Mouse (Mus musculus): ENCODE results near the gene Prkd1. TPM values are rescaled to one million over a fixed set of nuclear protein-coding genes. Genes with fewer than 3 reads are reported as not detected.

The Prkd1 gene
- total and polyA plus RNA-seq, 2 experiments from 2014 or later: 2.0 to 5.3 TPM

DNA sequence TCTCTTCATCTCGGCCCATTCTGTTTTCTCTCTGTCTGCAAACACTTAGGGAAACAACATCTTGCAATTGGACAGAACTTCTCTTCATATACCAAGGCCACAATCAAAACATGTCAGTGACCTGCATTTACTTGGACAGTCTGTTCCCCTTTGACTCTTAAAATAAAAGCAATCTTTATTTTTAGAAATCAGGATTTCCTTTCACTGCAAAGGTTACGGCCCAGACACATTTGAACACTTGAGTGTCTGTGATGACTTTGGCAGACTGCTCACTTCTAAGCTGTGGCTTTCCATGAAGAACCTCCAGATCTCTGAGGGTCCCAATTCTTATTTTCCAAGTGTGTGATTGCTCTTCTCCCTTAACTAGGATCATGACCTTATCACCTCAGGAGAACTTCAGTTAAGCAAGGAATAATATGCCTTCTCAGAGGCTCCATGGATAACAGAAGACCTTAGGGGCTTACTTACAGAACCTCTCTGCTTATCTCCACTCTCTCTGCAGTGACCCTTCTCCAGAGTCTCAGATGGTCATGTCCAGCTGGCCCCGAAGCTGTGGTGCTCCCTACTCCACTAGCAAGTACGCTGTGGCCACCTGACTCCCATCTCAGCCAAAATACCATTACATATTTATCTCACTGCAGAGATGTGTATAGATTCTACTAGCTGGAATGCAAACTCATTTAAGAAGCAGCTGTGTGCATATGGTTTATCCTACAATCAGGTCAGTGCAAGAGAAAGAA, 137.2 kb downstream of the Prkd1 start:
- Histone ChIP-seq H3K4me1 (ENCODE audit: insufficient read depth, low read length) (no peaks in the 10 kb centered on the region), H3K36me3 (ENCODE audit: insufficient read depth, low read length) (no peaks in the 10 kb centered on the region), H3K4me2 (ENCODE audit: low read depth, low read length) (no peak overlapping the region), H3K27me3 (ENCODE audit: insufficient read depth, low read length) (no peaks in the 10 kb centered on the region), H3K9ac (replicated peaks; ENCODE audit: low read length) (no peak overlapping the region), H3K9me3 (ENCODE audit: low read length) (no peaks in the 10 kb centered on the region), H3K4me3 (ENCODE audit: low read length) (no peak overlapping the region), H3K27ac (no peak overlapping the region)
- WGBS: 88% methylated on average over 4 of the region's 4 CpGs
- TF ChIP-seq CTCF (IDR thresholded peaks at IDR 0.05; ENCODE audit: low read depth): no peak
- DNase-seq (ENCODE audit: low spot score): no peak
- no peak for ATAC-seq

DNA sequence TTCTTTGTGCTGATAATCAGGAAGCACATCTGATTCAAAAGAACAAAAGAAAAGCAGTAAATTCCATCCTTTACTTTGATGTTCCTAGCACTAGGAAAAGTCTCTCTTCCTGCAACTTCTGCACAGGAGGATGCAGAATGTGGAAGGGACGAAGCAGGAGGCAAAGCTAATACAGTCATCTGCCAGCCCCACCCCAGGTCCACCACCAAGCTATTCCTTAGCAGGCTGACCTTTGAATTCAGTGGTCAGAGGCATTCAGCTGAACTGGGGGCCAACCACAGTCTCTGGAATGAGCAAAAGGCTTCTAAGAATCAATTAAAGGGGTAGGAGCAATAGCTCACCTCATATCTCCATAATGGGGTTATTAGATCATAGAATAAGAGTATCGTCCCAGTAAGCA, 140.1 kb downstream of the Prkd1 start:
- Histone ChIP-seq H3K9me3 (ENCODE audit: low read length) (no peaks in the 10 kb centered on the region), H3K36me3 (ENCODE audit: insufficient read depth, low read length) (no peaks in the 10 kb centered on the region), H3K27me3 (ENCODE audit: insufficient read depth, low read length) (no peaks in the 10 kb centered on the region), H3K4me2 (ENCODE audit: low read depth, low read length) (no peak overlapping the region), H3K4me1 (ENCODE audit: insufficient read depth, low read length) (no peaks in the 10 kb centered on the region), H3K27ac (no peak overlapping the region), H3K9ac (replicated peaks; ENCODE audit: low read length) (no peak overlapping the region), H3K4me3 (ENCODE audit: low read length) (no peak overlapping the region)
- WGBS: 88% methylated on average over 2 of the region's 2 CpGs
- ATAC-seq (no peak), DNase-seq (ENCODE audit: low spot score) (no peak)
- no peak for TF ChIP-seq CTCF (IDR thresholded peaks at IDR 0.05; ENCODE audit: low read depth)

GRCm38 (mm10) chr12:50499796-50500504, 148.9 kb downstream of the Prkd1 start:
- Histone ChIP-seq H3K36me3 (ENCODE audit: insufficient read depth, low read length) (no peaks in the 10 kb centered on the region), H3K9ac (replicated peaks; ENCODE audit: low read length) (no peak overlapping the region), H3K9me3 (ENCODE audit: low read length) (no peaks in the 10 kb centered on the region), H3K4me3 (ENCODE audit: low read length) (no peak overlapping the region), H3K4me2 (ENCODE audit: low read depth, low read length) (no peak overlapping the region), H3K4me1 (ENCODE audit: insufficient read depth, low read length) (no peaks in the 10 kb centered on the region), H3K27me3 (ENCODE audit: insufficient read depth, low read length) (no peaks in the 10 kb centered on the region), H3K27ac (no peak overlapping the region)
- DNase-seq (ENCODE audit: low spot score) (no peak), ATAC-seq (no peak)
- TF ChIP-seq CTCF (IDR thresholded peaks at IDR 0.05; ENCODE audit: low read depth): no peak
- WGBS: 63% methylated on average over 3 of the region's 3 CpGs

DNA sequence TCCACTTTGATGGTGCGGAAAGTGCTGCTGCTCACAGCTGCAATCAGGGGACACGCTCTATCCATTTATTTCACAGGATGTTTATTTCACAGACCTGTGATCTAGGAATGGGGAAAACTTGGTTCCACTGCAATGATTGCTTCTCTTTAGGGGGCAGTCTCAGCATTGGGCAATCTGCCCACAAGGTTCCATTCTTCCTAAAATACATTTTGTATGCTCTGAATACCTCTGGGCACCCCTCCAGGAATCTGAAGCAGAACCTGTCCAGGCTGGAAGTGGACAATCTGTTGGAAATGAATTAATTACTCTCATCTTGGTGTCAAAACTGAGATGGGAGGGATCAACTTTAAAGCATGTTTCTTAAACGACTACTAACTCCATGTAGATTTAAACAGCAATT, 152.9 kb downstream of the Prkd1 start:
- DNase-seq (ENCODE audit: low spot score) (peak; percentile 56), ATAC-seq (no peak)
- Histone ChIP-seq H3K9me3 (ENCODE audit: low read length) (no peaks in the 10 kb centered on the region), H3K27ac (no peak overlapping the region), H3K36me3 (ENCODE audit: insufficient read depth, low read length) (no peaks in the 10 kb centered on the region), H3K9ac (replicated peaks; ENCODE audit: low read length) (no peak overlapping the region), H3K4me2 (ENCODE audit: low read depth, low read length) (no peak overlapping the region), H3K4me3 (ENCODE audit: low read length) (no peak overlapping the region), H3K27me3 (ENCODE audit: insufficient read depth, low read length) (no peaks in the 10 kb centered on the region), H3K4me1 (ENCODE audit: insufficient read depth, low read length) (no peaks in the 10 kb centered on the region)
- 60% methylated on average over 3 of the region's 3 CpGs for WGBS
- no peak for TF ChIP-seq CTCF (IDR thresholded peaks at IDR 0.05; ENCODE audit: low read depth)

GRCm38 (mm10) chr12:50479784-50480183, 169.1 kb downstream of the Prkd1 start:
- H3K36me3 ChIP-seq (ENCODE audit: insufficient read depth, low read length): no peaks in the 10 kb centered on the region
- no peaks in the 10 kb centered on the region for H3K9me3 ChIP-seq (ENCODE audit: low read length)
- ATAC-seq: no peak
- no peak overlapping the region for H3K4me3 ChIP-seq (ENCODE audit: low read length)
- H3K4me2 ChIP-seq (ENCODE audit: low read depth, low read length): no peak overlapping the region
- 65% methylated on average over 7 of the region's 7 CpGs for WGBS
- DNase-seq (ENCODE audit: low spot score): peak; percentile 54
- no peak for TF ChIP-seq CTCF (IDR thresholded peaks at IDR 0.05; ENCODE audit: low read depth)
- H3K27me3 ChIP-seq (ENCODE audit: insufficient read depth, low read length): no peaks in the 10 kb centered on the region
- no peaks in the 10 kb centered on the region for H3K4me1 ChIP-seq (ENCODE audit: insufficient read depth, low read length)
- H3K9ac ChIP-seq (replicated peaks; ENCODE audit: low read length): no peak overlapping the region
- H3K27ac ChIP-seq: no peak overlapping the region

DNA sequence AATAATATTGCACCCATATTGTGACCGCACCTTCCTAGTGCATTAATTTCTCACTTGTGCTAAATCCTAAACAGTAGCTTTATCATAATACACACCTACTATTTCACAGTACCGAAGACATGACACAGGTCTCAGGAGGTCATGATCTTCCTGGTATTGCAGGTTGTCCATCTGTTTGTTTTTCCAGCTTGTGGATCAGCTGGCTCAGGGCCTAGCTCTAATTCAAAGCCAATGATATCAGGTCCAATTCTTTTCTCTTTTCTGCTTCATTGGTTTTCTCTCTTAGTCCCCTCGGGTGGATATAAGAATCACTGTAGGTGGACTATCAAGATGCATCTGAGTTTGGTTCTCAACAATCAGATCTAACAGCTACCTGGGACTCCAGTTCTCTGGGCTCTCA, 191.7 kb downstream of the Prkd1 start:
- H3K36me3 ChIP-seq (ENCODE audit: insufficient read depth, low read length): no peaks in the 10 kb centered on the region
- H3K4me3 ChIP-seq (ENCODE audit: low read length): no peak overlapping the region
- H3K9ac ChIP-seq (replicated peaks; ENCODE audit: low read length): no peak overlapping the region
- H3K27ac ChIP-seq: no peak overlapping the region
- no peaks in the 10 kb centered on the region for H3K4me1 ChIP-seq (ENCODE audit: insufficient read depth, low read length)
- whole genome bisulfite sequencing: 75% methylated on average over 3 of the region's 3 CpGs
- DNase-seq (ENCODE audit: low spot score) (peak; percentile 22), ATAC-seq (no peak)
- H3K4me2 ChIP-seq (ENCODE audit: low read depth, low read length): no peak overlapping the region
- no peak for TF ChIP-seq CTCF (IDR thresholded peaks at IDR 0.05; ENCODE audit: low read depth)
- no peaks in the 10 kb centered on the region for H3K27me3 ChIP-seq (ENCODE audit: insufficient read depth, low read length)
- no peaks in the 10 kb centered on the region for H3K9me3 ChIP-seq (ENCODE audit: low read length)

DNA sequence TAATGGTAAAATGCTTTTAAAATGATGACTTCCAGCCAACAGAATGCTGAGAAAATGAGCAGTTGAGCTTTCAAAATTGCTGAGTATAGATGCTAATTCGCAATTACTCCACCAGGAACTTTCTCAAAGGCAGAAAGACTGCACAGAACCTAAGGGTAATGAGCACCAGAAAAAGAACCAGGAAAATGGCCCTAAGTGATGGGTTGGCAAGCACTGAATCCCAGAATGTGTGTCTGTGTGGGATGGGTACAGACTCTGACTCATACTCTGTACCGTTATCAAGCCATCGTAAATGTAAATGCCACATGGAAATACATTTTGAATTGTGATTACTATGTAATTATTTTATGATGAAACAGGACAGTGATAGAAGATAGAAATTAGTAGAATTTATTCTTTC, 197.1 kb downstream of the Prkd1 start:
- Histone ChIP-seq H3K4me3 (ENCODE audit: low read length) (no peak overlapping the region), H3K4me2 (ENCODE audit: low read depth, low read length) (no peak overlapping the region), H3K4me1 (ENCODE audit: insufficient read depth, low read length) (no peaks in the 10 kb centered on the region), H3K9ac (replicated peaks; ENCODE audit: low read length) (no peak overlapping the region), H3K9me3 (ENCODE audit: low read length) (no peaks in the 10 kb centered on the region), H3K27me3 (ENCODE audit: insufficient read depth, low read length) (no peaks in the 10 kb centered on the region), H3K27ac (no peak overlapping the region), H3K36me3 (ENCODE audit: insufficient read depth, low read length) (no peaks in the 10 kb centered on the region)
- 89% methylated on average over 3 of the region's 3 CpGs for WGBS
- TF ChIP-seq CTCF (IDR thresholded peaks at IDR 0.05; ENCODE audit: low read depth): no peak
- no peak for ATAC-seq
- no peak for DNase-seq (ENCODE audit: low spot score)
